In the genomic region with DNA sequence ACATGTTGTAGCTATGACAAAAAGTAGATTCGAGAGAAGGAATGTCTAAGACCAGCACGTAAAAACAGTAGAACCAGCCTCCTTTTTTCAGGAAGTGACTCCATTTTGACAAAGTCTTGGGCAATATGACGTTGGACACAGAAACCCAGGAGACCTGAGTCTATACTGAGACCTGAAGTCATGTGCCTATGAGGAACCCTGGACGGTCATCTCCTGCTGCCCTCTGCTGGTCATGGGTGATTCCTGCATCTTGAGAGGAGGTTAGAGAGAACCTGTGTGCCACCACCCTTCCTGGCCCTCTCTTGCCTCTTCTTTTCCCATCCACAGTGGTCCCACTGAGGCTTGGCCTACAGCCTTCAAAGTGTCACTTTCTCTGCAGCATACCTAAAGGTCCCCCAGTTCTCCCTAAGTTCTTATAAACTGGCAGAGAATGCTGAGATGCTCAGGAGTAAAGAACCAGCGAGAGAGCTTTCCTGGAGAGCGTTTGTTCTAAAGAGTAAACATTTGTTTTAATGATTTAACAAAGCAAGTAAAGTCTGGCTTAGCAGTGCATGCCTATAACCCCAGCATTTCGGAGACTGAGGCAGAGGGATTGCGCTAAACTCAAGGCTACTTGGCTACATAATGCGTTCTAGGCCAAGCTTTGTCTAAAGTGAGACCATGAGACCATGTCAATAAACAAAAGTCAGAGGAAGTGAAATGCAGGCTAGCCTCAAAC, we compare ENCODE assay signal across 8 mouse cellular contexts. TPM values are rescaled to one million over a fixed set of nuclear protein-coding genes. Genes with fewer than 3 reads are reported as not detected.
DNase-seq lines count a peak whose midpoint lies in the region; ATAC-seq lines count a peak whose summit lies in the region.

No protein-coding gene starts in this region.

- H3K27ac ChIP-seq in intestine, embryonic 16.5 days (ENCODE audit: low read length) = no peak overlapping the region
- H3K27ac ChIP-seq in midbrain, embryonic 12.5 days (replicated peaks) = no peak overlapping the region

- ATAC-seq in intestine, embryonic 16.5 days = peak; percentile 87
- peak; percentile 58; the same call in 1 of the 2 replicates for ATAC-seq in midbrain, embryonic 12.5 days (ENCODE audit: low FRiP score, low read depth)

- 54% methylated on average over 9 of the region's 9 CpGs for whole genome bisulfite sequencing in intestine, embryonic 16.5 days
- 58% methylated on average over 9 of the region's 9 CpGs for WGBS in midbrain, embryonic 12.5 days

- DNase-seq in adrenal gland, adult 2 months = peak; percentile 82
- DNase-seq in embryo, embryonic 11 days = peak; percentile 82
- DNase-seq in gastrocnemius, postnatal 4 days (ENCODE audit: low spot score in 2 of 2) = peak; percentile 69 to 80
- peak; percentile 79 to 85 for DNase-seq in left cerebral cortex, postnatal 14 days (ENCODE audit: low spot score in 2 of 2)
- DNase-seq in right cerebral cortex, postnatal 4 days = peak; percentile 75
- peak; percentile 67 to 84 for DNase-seq in urinary bladder, postnatal 4 days (ENCODE audit: low spot score in 2 of 2)

- H3K27me3 ChIP-seq in intestine, embryonic 16.5 days (replicated peaks; ENCODE audit: control insufficient read depth, insufficient read depth, low read length) = no peaks in the 10 kb centered on the region
- H3K27me3 ChIP-seq in midbrain, embryonic 12.5 days = no peaks in the 10 kb centered on the region

- H3K9ac ChIP-seq in intestine, embryonic 16.5 days (ENCODE audit: low read depth, low read length) = no peak overlapping the region
- no peak overlapping the region for H3K9ac ChIP-seq in midbrain, embryonic 12.5 days (replicated peaks)

- H3K4me3 ChIP-seq in intestine, embryonic 16.5 days (ENCODE audit: low read length) = no peak overlapping the region
- H3K4me3 ChIP-seq in midbrain, embryonic 12.5 days = no peak overlapping the region

- intact Hi-C loops in left cerebral cortex, postnatal 14 days (cut with DNase I) = loop anchor here (1.0 to 2.0 kb wide), 2 partner anchors 115 to 175 kb away; a partner anchor contains a TSS

- no peaks in the 10 kb centered on the region for H3K4me1 ChIP-seq in intestine, embryonic 16.5 days (ENCODE audit: control insufficient read depth, insufficient read depth, low read length)
- H3K4me1 ChIP-seq in midbrain, embryonic 12.5 days = no peaks in the 10 kb centered on the region

- no peaks in the 10 kb centered on the region for H3K9me3 ChIP-seq in intestine, embryonic 16.5 days (ENCODE audit: control insufficient read depth, low read length)
- H3K9me3 ChIP-seq in midbrain, embryonic 12.5 days = no peaks in the 10 kb centered on the region

- H3K36me3 ChIP-seq in intestine, embryonic 16.5 days (ENCODE audit: control insufficient read depth, insufficient read depth, low read length) = no peaks in the 10 kb centered on the region
- H3K36me3 ChIP-seq in midbrain, embryonic 12.5 days = no peaks in the 10 kb centered on the region

- no peak overlapping the region for H3K4me2 ChIP-seq in intestine, embryonic 16.5 days (ENCODE audit: low read depth, low read length)
- H3K4me2 ChIP-seq in midbrain, embryonic 12.5 days (replicated peaks) = no peak overlapping the region

RNA-seq across cellular contexts. Expression of a gene that starts 3.4 kb away (rescaled TPM):
- not detected for total RNA-seq in adrenal gland, adult 2 months (2021)
- not detected in 2 replicates for polyA plus RNA-seq in adrenal gland, adult 2 months (2012; rRNA removed)
- total RNA-seq in gastrocnemius, postnatal 4 days (2021) = 10 to 100 TPM; 25.6 to 32.2 TPM
- polyA plus RNA-seq in intestine, embryonic 16.5 days (2015; fragmentation: Nextera tagmentation; extraction: Ambion mirVana) = not detected in 2 replicates
- total RNA-seq in left cerebral cortex, postnatal 14 days (2021) = not detected
- polyA plus RNA-seq in midbrain, embryonic 12.5 days (2016; fragmentation: Nextera tagmentation; extraction: Ambion mirVana) = not detected in 2 replicates

Comparison
In these comparisons a context has a peak if more than half of its experiments do, and no peak if none do; other contexts are left out.
1. RNA of a gene that starts 3.4 kb away (total RNA-seq): 25.6 to 32.2 TPM in gastrocnemius, postnatal 4 days; not detected in adrenal gland, adult 2 months and not detected in left cerebral cortex, postnatal 14 days; every median in the first group is over 10 times any median in the second.
2. Peak in every context shown above with its lines, with median percentiles within 50 percentile points of each other: DNase-seq.